Mouse (Mus musculus): Measurements from ENCODE around the gene Zic4.

Zic4 gene

DNA sequence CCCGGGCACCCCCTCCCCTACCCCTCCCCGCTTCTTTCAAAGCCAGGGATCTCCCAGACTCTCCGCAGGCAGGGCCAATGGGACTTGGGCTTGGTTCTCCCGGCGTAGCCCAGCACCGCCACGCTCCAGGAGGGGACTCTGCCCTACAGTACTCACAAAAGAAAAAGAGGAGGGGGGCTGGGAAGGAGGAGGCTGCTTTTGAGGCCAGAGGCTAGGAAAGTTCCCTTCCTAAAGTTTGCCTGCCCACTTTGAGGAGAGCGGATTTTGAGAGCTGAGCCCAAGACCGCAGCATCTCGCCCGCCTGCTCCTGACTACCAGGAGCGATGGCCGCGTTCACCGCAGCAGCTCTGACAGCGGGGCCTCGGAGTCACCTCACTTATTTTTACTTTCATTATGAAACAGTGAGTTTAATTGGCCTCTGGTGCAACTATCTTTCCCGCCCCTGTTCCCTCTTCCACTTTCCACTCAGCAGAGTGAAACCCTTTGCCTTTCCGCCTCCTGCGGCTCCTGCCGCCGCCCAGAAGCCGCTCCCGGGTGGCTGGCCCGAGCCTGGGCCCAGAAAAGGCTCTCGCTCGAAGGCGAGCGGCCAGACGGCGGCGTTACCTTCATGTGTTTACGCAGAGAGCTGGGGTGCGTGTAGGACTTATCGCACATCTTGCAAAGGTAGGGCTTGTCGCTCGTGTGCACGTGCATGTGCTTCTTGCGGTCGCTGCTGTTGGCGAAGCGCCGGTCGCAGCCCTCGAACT lies at the start of gene Zic4:
Gene Zic4, plus strand, starts transcription at position 558 of the 746 bp plus-strand sequence.
- DNase-seq = peak; percentile 50

DNA sequence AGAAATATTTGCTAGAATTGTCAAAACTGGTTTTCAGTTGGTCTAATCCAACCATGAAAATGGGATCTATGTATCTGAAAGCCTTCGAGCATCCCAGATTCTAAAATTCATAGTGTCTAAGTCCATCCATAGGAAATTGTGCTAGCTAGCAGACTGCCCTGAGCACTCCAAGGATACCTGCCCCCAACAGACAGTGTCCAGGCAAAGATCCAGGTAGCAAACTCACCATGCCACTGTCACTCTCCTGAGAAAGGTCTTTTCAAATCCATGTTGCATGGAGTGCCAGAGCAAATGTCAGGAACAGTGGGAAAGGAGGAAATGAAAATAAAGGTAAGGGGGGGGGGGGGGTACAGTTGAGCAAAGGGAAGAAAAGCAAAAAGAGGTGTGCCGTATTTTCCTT lies 14.6 kb upstream of the Zic4 start:
- peak; percentile 68 for DNase-seq

- DNase-seq = no peak
Observed at GRCm38 (mm10) chr9:91348746-91349145, 13.5 kb upstream of the Zic4 start.

DNA sequence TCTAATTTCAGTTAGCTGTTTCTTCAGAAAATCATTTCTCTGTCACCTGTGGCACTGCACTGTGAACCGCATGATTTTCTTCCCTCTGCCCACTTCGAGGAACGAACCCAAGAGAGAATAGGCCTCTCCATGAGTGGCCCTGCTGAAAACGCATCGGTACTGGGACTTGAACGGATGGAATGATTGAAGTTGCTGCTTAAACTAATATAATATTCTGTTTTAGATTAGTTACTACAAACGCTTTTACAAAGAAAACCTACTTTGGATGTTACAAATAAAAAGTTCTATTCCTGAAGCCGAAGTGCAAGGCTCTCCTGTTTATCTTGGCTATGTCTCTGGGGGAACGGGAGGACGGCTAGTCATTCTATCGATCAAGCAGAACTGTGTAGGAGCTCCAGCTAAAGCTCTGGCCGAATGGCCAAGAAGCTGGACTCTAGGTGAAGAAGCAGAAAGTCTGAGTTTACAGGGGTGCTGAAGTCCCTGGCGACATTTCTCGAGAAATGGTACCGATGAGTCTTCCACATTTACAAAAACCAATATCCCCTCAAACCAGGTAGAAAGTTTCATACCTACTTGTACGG lies 11.9 kb upstream of the Zic4 start:
- DNase-seq = peak; percentile 67

GRCm38 (mm10) chr9:91350861-91351291 lies 11.3 kb upstream of the Zic4 start:
- peak; percentile 72 for DNase-seq

DNA sequence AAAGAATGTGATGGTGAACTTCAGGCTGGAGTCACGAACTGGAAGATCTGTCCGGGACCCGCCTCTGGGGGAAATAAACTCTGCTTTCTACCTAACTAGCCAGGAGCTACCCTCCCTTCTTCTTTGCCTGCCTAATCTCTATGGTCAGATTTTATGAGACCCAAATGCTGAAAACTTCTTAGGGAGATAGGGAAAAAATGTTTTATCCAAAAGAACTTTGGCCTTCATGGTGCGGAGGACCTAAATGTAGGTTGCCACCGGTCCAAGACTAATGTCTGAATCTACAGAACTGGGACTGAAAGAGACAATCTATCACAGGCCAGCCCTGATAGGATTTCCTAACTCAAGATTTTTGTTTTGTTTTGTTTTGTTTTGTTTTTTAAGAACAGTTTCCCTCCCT lies 10.9 kb upstream of the Zic4 start:
- no peak for DNase-seq

DNA sequence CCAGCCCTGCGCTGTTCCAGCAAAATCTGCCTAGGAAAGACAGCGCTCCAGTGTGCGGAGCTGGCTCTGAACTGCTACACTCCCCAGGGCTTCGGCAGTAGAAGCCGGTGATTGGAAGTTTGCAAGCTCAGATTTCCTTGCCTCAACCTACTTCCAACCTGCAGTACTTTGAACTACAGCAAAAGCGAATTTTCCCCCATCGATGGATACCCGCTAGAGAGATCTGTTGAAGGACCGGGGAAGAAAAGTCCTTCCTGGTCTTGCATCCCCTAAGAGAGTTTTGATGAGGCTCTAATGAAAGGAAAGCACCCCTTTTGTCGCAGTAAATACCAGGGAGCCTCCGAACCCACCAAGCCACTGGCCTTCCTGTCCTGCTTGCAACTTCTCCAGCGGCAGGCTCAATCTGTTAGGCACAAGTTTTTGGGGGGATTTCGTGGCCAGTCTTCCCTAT lies 10.2 kb upstream of the Zic4 start:
- DNase-seq = peak; percentile 63

- peak; percentile 70 for DNase-seq
Observed at GRCm38 (mm10) chr9:91352786-91353185, 9.4 kb upstream of the Zic4 start.

GRCm38 (mm10) chr9:91353551-91354433 lies 8.4 kb upstream of the Zic4 start:
- peak; percentile 67 for DNase-seq

GRCm38 (mm10) chr9:91354434-91355269 lies 7.6 kb upstream of the Zic4 start:
- peak; percentile 63 for DNase-seq

GRCm38 (mm10) chr9:91355270-91355589 lies 7.0 kb upstream of the Zic4 start:
- DNase-seq = no peak

DNA sequence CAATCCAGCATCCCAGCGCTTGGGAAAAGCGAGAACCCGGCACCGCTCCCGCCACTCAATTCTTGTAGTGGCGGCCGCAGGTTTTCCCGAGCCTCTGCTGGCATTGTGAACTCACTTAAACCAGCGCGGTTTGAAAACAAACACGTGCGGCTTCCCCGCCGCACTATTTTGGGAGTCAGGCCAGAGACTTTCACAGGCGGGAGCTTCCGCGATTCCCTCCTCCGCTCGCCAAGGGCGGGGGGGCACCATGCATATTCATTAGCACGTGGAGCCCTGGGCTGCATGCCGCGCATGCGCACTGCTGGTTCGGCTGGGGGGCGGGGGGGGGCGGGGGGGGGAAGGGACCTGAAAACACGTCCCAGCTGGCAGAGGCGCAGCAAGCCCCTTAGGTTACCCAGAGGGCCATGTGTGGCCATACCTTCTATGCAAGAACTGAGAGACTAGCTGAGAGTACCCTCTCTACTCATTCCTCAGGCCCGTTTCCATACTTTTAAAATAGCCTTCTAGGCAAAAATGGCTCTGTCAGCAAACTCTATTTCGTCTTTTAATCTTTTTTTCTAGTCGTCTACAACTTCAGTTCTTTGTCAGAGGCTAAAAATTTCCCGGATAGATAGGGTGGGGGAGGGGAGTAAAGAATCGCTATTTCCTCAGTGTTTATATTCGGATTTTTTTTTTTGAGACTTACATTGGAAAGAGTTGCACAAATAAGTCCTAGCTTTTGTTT lies 6.4 kb upstream of the Zic4 start:
- peak; percentile 93 for DNase-seq

- DNase-seq = peak; percentile 28
Observed at GRCm38 (mm10) chr9:91356353-91356740, 5.9 kb upstream of the Zic4 start.

DNA sequence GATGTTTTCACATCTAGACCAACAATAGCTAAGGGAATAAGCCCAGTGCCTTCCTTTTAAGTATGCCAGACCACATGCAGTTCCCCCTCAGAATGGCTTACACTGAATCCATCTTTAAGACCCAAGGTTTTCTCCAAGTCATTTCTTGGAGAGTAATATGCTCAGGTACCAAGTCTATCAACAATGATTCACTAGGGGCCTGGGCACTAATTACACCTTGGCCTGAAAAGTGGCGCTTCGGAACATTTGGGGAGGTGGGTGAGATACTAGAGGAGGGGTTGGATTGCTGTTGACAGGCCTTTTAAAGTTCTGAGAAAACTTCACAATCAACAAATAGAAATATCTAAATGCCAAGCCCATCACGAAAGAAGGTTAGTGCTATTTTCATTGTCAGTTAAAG lies 4.9 kb upstream of the Zic4 start:
- DNase-seq = no peak

GRCm38 (mm10) chr9:91358851-91359687 lies 3.1 kb upstream of the Zic4 start:
- DNase-seq = peak; percentile 36

GRCm38 (mm10) chr9:91360151-91361032 lies 1.8 kb upstream of the Zic4 start:
- DNase-seq = peak; percentile 27

DNA sequence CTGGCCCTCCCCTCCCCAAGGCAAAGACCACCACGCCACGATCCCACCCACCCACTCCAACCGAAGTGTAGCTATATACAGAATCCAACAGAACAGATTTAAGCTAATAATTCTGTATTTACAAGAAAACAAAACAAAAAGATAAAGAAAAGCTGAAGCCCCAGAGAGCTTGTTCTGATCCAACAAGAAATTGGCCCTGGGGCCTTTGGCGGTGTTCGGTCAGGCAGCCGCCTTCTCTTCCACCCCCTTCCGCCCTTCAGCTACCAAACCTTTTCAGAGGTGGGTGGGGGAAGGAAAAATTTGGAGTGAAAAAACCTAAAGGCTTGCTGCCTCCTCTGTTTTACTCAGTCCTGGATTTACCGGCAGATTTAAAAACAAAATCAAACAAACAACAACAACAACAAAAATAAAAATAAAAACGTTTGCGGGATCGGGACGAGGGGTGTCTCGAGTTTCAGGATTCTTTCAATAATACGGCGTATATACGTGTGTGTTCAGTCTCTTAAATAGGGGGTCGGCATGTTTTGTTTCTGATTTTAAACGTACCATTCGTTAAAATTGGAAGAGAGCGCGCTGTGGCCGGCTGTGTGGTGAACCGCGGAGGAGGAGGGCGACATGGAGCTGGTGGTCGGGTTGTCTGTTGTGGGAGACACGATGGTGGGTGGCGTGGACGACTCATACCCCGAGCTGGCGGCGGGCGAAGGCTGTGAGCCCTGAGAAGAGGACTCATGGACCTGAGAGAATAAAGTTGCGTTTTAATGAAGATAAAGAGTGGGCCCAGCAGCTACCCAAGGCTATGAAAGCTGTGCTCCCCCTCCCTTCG lies 969 bp upstream of the Zic4 start:
- DNase-seq = peak; percentile 51

GRCm38 (mm10) chr9:91363011-91363730 lies 958 bp downstream of the Zic4 start:
- peak; percentile 40 for DNase-seq

GRCm38 (mm10) chr9:91363814-91364126 lies 1.6 kb downstream of the Zic4 start:
- DNase-seq = no peak

Measured in cerebellum, adult 8-10 months (tissue).